Mouse (Mus musculus) heart, embryonic 16.5 days (tissue): ENCODE data around the gene Pla2g1b. TPM values are rescaled to one million over a fixed set of nuclear protein-coding genes. Genes with fewer than 3 reads are reported as not detected.
"Not testable (repeated sequence)": the region's sequence is repeated elsewhere in the genome, so short reads cannot be mapped to it uniquely, and the experiment has no call there.

Experiments used
- ATAC-seq: fragments of 200-750 bp; cut with Nextera tagmentation; replicated peaks from 2 replicates; pipeline ENCODE4 v1.8.0; 2017; ENCODE audit warnings: moderate number of reproducible peaks; ENCODE audit not compliant: insufficient read depth, low FRiP score; ENCODE audit errors: extremely low read depth
- H3K27ac ChIP-seq: fragments of 300-500 bp; sonication (generic); 2 replicates; pipeline ENCODE4 v1.5.1; 2014; ENCODE audit warnings: mild to moderate bottlenecking, low read length, control low read depth, moderate library complexity
- H3K27me3 ChIP-seq: fragments of 300-500 bp; sonication (generic); 2 replicates; pipeline ENCODE4 v1.6.1; 2014; ENCODE audit warnings: low read length, mixed read lengths; ENCODE audit not compliant: control insufficient read depth, insufficient read depth
- H3K36me3 ChIP-seq: fragments of 300-500 bp; sonication (generic); 2 replicates; pipeline ENCODE4 v1.6.1; 2014; ENCODE audit not compliant: control insufficient read depth, insufficient read depth
- H3K4me1 ChIP-seq: fragments of 300-500 bp; sonication (generic); 2 replicates; pipeline ENCODE4 v1.6.1; 2014; ENCODE audit warnings: low read length, mixed read lengths; ENCODE audit not compliant: control insufficient read depth, insufficient read depth
- H3K4me2 ChIP-seq: fragments of 300-500 bp; sonication (generic); 2 replicates; pipeline ENCODE4 v1.6.1; 2014; ENCODE audit warnings: low read depth, mild to moderate bottlenecking, control low read depth, low read length
- H3K4me3 ChIP-seq: fragments of 300-500 bp; sonication (generic); 2 replicates; pipeline ENCODE4 v1.5.1; 2014; ENCODE audit warnings: mild to moderate bottlenecking, control low read depth, low read length
- H3K9ac ChIP-seq: fragments of 300-500 bp; sonication (generic); 2 replicates; pipeline ENCODE4 v1.6.1; 2014; ENCODE audit warnings: low read length, control low read depth
- H3K9me3 ChIP-seq: fragments of 300-500 bp; sonication (generic); replicated peaks from 2 replicates; pipeline ENCODE4 v1.6.1; 2016; ENCODE audit warnings: low read length; ENCODE audit not compliant: control insufficient read depth
- WGBS: fragments of 180-500 bp; shearing (Covaris S2); extraction: QIAGEN DNeasy Blood & Tissue Kit; methylation state at CpG from one replicate; pipeline ENCODE4 v1.1.7; 2014; 5-methylcytosine and 5-hydroxymethylcytosine counted together
- polyA plus RNA-seq: library from polyadenylated mRNA; unstranded; fragments of >200 nt; fragmentation: Nextera tagmentation; extraction: Ambion mirVana; gene quantifications from 2 replicates; pipeline ENCODE4 v1.2.1, GENCODE M21; 2015

Gene Pla2g1b
- polyA plus RNA-seq, 1 experiment from 2014 or later, result 0.46 TPM

DNA sequence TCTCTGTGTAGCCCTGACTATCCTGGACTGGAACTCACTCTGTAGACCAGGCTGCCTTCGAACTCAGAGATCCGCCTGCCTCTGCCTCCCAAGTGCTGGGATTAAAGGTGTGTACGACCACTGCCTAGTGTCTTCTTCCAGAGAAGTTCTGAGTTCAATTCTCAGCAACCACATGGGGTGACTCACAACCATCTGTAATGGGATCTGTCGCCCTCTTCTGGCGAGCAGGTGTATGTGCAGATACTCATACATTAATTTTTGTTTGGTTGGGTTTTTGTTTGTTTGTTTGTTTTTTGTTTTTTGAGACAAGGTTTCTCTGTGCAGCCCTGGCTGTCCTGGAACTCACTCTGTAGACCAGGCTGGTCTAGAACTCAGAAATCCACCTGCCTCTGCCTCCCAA, 23.4 kb upstream of the Pla2g1b start:
- not testable (repeated sequence) for H3K36me3 ChIP-seq, H3K4me2 ChIP-seq, H3K4me3 ChIP-seq, H3K9me3 ChIP-seq, H3K27me3 ChIP-seq, H3K4me1 ChIP-seq, ATAC-seq, H3K9ac ChIP-seq, H3K27ac ChIP-seq
- 72% methylated on average over 5 of the region's 5 CpGs for WGBS

DNA sequence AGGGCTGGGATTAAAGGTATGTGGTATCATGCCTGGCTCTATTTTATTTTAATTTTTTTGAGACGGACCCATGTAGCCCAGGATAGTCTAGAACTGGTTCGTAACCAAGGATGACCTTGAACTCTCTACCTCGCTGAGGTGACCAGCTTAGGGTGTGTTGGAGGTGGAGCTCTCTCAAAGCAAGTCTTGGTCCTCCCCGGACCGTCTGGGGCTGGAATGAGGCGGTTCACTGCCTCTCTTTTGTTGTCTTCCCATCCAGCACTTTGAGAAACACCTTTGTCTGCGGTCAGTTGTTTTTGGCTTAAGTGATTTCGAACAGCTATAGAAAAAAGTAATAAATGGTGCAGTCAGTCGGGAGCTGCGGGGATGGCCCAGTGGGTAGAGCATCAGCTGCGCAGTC, 21.9 kb upstream of the Pla2g1b start:
- Histone ChIP-seq H3K4me2 (no peak overlapping the region), H3K27ac (no peak overlapping the region), H3K9ac (no peak overlapping the region), H3K27me3 (no peaks in the 10 kb centered on the region), H3K4me3 (no peak overlapping the region), H3K9me3 (no peaks in the 10 kb centered on the region), H3K36me3 (no peaks in the 10 kb centered on the region), H3K4me1 (no peaks in the 10 kb centered on the region)
- WGBS, result 92% methylated on average over 11 of the region's 11 CpGs
- ATAC-seq, result no peak

DNA sequence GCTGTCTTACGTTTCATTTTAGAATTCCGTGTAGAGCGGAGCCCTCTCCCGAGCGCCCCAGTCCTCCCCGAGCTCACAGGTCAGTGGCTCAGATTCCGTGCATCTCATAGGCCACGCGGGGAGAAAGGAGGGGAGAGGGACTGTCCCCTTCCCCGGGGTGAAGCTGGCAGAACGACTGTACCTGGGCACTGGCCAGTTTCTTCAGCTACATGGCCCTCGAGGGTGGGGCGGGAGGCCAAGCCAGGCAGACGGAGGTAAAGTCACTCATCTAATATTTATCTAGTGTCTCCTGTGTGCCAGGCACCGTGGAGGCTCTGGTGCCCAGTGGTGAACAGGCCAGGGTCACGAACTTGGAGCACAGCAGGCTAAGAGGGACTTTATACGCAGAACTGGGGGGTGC, 19.0 kb upstream of the Pla2g1b start:
- WGBS, result 84% methylated on average over 17 of the region's 17 CpGs
- H3K27me3 ChIP-seq, result no peaks in the 10 kb centered on the region
- no peak for ATAC-seq
- H3K27ac ChIP-seq, result no peak overlapping the region
- no peak overlapping the region for H3K4me2 ChIP-seq
- H3K36me3 ChIP-seq, result no peaks in the 10 kb centered on the region
- peaks cover 10% of the 10 kb centered on the region for H3K4me1 ChIP-seq
- H3K4me3 ChIP-seq, result no peak overlapping the region
- H3K9ac ChIP-seq, result no peak overlapping the region
- no peaks in the 10 kb centered on the region for H3K9me3 ChIP-seq

DNA sequence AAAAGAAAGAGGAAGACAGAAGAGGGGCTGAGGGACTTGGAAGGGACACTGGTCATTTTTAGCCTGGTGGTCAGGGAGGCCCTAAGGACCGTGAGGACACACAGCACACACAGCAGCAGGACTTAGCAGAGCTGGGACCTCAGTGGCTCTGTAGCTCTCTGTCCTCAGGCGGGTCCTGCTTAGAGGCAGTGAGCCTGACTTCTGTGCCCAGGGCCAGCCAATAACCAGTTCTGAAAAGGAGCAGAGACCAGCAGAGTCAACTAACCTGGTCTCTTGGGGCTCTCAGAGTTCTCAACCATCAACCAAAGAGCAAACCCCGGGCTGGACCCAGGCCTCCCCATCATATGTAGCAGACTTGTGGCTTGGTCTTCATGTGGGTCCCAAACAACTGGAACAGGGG, 16.8 kb upstream of the Pla2g1b start:
- Histone ChIP-seq H3K4me2 (no peak overlapping the region), H3K27ac (no peak overlapping the region), H3K4me3 (no peak overlapping the region), H3K27me3 (no peaks in the 10 kb centered on the region), H3K9ac (no peak overlapping the region), H3K4me1 (peaks cover 12% of the 10 kb centered on the region), H3K36me3 (no peaks in the 10 kb centered on the region), H3K9me3 (no peaks in the 10 kb centered on the region)
- WGBS, result 83% methylated on average over 3 of the region's 3 CpGs
- no peak for ATAC-seq

DNA sequence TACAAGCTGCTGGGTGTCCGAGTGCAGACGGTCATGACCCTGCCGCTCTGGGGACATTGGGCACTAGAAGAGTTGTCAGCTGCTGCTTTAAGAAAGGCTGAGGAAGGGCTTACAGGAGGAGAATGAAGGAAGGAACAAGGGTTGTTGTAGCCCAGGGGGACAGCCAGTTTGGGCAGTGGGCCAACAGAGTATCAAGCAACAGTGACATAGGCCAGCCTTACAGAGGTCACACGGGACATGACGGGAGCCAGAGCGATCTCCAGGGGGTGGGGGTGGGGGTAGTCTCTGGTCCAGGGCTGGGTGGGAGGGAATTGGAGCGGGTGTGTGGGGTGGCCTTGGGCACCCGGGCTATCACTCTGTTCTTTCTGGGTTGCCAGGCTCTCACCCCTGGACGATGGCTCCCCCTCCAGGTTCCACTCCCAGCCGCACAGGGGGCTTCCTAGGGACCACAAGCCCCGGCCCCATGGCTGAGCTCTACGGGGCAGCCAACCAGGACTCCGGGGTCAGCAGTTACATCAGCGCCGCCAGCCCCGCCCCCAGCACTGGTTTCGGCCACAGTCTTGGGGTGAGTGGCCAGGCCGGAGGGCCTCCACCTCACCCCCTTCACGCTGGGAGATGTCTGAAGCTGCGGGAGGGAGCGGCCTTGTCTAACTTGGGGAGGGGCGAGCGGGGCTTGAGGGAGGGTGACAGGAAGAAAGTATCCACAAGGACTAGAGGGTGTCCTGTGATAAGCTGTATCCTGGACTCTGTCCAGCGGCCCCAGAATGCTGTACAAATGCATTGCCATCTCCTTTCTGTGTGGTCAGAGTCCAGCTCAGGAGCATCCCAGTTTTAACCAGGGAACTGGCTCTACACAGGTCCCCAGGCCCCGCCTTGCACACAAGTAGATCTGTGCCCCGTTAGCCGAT, 15.4 kb upstream of the Pla2g1b start:
- peak; percentile 64 for ATAC-seq
- Histone ChIP-seq H3K4me3 (no peak overlapping the region), H3K4me1 (peaks cover 12% of the 10 kb centered on the region), H3K9me3 (no peaks in the 10 kb centered on the region), H3K4me2 (peak overlapping the region; percentile 31; the same call in 1 of the 2 replicates), H3K36me3 (no peaks in the 10 kb centered on the region), H3K27me3 (no peaks in the 10 kb centered on the region), H3K27ac (no peak overlapping the region), H3K9ac (no peak overlapping the region)
- whole genome bisulfite sequencing, result 64% methylated on average over 26 of the region's 27 CpGs

DNA sequence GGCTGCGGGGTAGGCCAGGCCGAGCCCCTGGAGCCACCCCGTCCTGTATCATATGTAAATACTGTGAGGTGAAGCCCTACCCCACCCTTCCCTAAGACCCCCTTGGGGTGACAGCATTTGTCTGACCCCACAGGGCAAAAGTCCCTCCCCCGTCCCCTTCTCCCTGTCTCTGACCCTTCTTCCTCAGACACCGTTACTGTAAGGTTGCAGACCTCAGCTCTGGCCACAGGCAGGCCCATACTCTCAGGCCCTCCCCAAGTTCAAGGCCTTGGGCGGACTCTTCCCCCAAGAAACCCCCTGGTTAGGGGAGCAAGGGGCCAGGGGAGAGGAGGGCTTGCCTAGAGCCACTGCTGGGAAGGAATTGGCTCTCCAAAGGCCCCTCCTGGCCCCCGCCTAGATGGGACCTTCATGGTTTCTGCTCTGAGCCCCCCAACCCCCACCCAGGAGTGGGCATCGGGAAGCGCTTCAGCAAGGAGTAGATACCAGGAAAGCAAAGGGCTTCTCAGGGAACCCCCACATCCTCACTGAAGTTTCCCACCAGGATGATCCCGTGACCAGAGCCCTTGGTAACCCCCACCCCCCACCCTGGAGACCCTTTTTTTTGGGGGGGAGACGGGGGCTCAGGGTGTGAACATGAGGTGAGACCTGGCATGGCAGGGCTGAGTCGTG, 11.5 kb upstream of the Pla2g1b start:
- ATAC-seq, result no peak
- 81% methylated on average over 12 of the region's 12 CpGs for WGBS
- H3K27ac ChIP-seq, result no peak overlapping the region
- H3K27me3 ChIP-seq, result no peaks in the 10 kb centered on the region
- H3K4me2 ChIP-seq, result no peak overlapping the region
- H3K4me1 ChIP-seq, result peaks cover 12% of the 10 kb centered on the region
- no peak overlapping the region for H3K4me3 ChIP-seq
- H3K9ac ChIP-seq, result no peak overlapping the region
- H3K36me3 ChIP-seq, result no peaks in the 10 kb centered on the region
- no peaks in the 10 kb centered on the region for H3K9me3 ChIP-seq

DNA sequence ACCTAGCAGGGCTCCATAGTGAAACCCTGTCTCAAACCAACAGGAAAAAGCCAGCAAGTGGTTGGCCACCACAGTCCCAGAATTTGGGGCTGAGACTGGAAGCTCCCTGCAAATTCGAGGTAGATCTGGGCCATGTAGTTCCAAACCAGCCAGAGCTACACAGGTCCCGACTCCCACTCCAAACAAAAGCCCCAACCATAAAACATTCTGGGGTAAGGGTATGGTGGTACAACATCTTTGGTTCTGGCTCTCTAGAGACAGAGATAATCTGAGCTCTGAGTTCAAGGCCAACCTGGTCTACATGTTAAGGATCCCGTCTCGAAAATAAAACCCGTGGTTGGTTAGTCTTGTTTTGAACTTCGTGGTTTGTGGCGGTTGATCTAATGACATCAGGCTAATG, 10.2 kb upstream of the Pla2g1b start:
- H3K36me3 ChIP-seq, result no peaks in the 10 kb centered on the region
- H3K9me3 ChIP-seq, result no peaks in the 10 kb centered on the region
- no peaks in the 10 kb centered on the region for H3K27me3 ChIP-seq
- H3K4me3 ChIP-seq, result no peak overlapping the region
- ATAC-seq, result no peak
- no peak overlapping the region for H3K4me2 ChIP-seq
- WGBS, result 85% methylated on average over 7 of the region's 7 CpGs
- H3K4me1 ChIP-seq, result peaks cover 3% of the 10 kb centered on the region
- H3K9ac ChIP-seq, result no peak overlapping the region
- no peak overlapping the region for H3K27ac ChIP-seq

DNA sequence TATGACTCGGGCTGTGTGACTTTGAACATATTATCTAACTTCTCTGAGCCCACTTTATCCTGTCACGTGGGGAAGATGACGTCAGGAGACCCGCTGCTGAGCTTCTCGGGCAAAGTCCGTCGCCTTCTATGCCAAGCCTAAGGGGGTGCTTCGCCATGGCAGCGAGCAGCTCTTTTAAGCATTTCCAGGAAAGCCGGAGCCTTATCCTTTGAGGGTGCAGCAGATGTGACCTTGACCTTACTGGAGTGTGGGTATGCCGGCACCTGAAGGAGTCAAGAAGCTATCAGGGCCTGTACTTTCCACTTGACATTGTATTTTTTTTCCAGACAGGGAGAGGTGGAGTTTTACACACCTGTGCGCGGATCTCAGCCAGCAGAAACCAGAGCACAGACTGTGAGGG, 7.1 kb upstream of the Pla2g1b start:
- no peak for ATAC-seq
- no peak overlapping the region for H3K4me3 ChIP-seq
- 0 out of 2 replicates have a peak, but pooled peaks cover 1% of the 10 kb centered on the region for H3K4me1 ChIP-seq
- no peak overlapping the region for H3K9ac ChIP-seq
- H3K4me2 ChIP-seq, result no peak overlapping the region
- H3K9me3 ChIP-seq, result no peaks in the 10 kb centered on the region
- no peaks in the 10 kb centered on the region for H3K27me3 ChIP-seq
- 59% methylated on average over 13 of the region's 13 CpGs for WGBS
- H3K36me3 ChIP-seq, result no peaks in the 10 kb centered on the region
- no peak overlapping the region for H3K27ac ChIP-seq

DNA sequence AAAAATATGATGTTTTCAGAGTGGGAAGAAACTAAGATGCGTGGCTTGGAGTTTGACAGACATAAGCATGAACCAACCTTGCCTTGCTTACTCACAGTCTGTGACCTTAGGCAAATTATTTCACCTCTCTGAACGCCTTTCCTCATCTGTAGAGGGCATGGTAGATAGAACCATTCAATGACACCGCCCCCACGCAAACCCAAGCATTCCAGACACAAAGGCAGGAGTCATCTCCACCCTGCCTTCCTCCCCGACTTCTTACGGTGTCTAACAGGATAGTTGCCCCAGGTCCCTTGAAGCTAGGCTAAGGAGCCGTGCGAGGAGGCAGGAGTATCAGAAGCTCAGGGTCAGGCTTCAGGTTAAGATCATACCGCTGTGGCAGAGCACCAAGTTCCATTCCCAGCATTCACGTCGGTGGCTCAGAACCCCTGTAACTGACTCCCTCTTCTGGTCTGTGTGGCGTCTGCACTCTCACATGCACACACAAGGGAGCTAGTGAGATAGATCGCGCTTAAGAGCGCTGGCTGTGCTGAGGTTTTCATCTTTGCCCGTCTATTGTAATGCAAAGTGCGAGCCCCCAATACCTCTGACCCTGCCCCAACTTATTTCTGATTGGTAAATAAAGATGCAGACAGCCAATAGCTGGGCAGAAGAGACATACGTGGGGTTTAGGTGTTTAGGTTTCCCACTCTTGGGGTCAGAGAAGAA, 1.5 kb upstream of the Pla2g1b start:
- ATAC-seq, result no peak
- Histone ChIP-seq H3K9me3 (no peaks in the 10 kb centered on the region), H3K4me2 (no peak overlapping the region), H3K36me3 (no peaks in the 10 kb centered on the region), H3K9ac (no peak overlapping the region), H3K4me3 (no peak overlapping the region), H3K4me1 (0 out of 2 replicates have a peak, but pooled peaks cover 3% of the 10 kb centered on the region), H3K27me3 (no peaks in the 10 kb centered on the region), H3K27ac (no peak overlapping the region)
- WGBS, result 77% methylated on average over 18 of the region's 18 CpGs
